Mouse (Mus musculus): Measurements from ENCODE around the gene Aktip. TPM values are rescaled to one million over a fixed set of nuclear protein-coding genes. Genes with fewer than 3 reads are reported as not detected.

The Aktip gene
- 113 and 120 TPM in 2 replicates for polyA plus RNA-seq (2015; fragmentation: Nextera tagmentation; extraction: Ambion mirVana)

DNA sequence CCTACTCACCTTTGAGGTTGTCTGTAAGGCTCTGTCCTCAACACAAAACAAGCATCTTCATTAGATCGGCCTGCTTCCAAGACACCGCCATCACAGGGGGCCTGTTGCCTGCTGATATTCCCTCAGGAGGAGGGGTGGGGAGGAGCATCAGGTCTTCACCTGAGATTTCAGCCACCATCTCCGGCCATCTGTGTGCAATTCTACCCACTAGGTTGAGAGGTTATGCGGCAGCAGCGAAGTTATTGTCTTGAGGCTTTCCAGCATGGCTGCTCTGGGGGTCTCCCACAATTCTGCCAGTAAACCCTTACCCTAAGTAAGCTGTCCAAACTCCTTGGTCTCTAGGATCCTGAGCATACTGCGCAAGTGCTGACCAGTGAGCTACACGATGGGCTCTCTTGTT is at the start of gene Aktip:
Gene Aktip (minus strand): TSS at position 101 of the 400 bp plus-strand sequence.

GRCm38 (mm10) chr8:91069834-91070233 is 129.9 kb downstream of the Aktip start, which contains the start of gene Rbl2:
TSS of gene Rbl2 (plus strand) at chr8:91070057.

Other genes with a start within 250 kb of the Aktip start
- gene Rbl2, start 129.9 kb downstream of the Aktip start, polyA plus RNA-seq (2015; fragmentation: Nextera tagmentation; extraction: Ambion mirVana) = 14.7 and 15.1 TPM in 2 replicates
- gene Rpgrip1l, start 113.3 kb upstream of the Aktip start, polyA plus RNA-seq (2015; fragmentation: Nextera tagmentation; extraction: Ambion mirVana) = 11.8 and 15.5 TPM in 2 replicates
- gene Fto, start 113.5 kb upstream of the Aktip start, polyA plus RNA-seq (2015; fragmentation: Nextera tagmentation; extraction: Ambion mirVana) = 97.7 and 108 TPM in 2 replicates